Mouse (Mus musculus): ENCODE results near the gene Arel1.

Arel1 gene

DNA sequence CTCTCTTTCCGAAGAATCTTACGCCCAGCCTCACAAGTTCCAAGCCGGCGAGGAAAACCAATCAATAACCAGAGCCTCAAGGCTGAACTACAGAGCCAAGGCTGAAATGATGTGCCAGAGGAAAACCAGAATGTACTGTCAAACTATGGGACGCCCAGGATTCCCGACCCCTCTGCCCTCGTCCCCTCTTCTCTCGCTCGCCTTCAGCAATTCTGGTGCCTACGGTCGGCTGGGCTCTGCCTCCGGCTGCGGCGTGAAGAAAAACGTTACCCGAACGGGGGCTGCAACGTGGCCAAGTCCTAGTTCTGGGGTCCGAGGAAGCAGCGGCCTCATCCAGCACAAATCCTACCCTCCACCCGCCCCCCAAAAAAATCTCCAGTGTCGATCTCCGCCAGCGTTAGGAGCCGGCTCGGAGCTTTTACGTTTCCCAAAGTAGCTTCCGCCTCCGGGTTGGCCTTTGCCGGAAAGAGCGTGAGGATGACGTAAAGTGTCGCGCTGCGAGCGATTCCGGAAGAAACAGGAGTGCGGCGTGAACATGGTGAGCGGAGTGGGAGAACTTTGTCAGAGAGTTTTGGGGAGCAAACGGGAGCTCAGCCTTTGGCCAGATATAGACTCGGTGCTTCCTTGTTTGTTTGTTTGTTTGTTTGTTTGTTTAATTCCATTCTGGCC lies at the start of gene Arel1, which contains the start of gene Fcf1:
Gene Arel1, minus strand, starts transcription at position 473 of the 669 bp plus-strand sequence.
Gene Fcf1, plus strand, starts transcription at position 470 of the 669 bp plus-strand sequence.
- peak; percentile 82 to 86 for DNase-seq (ENCODE audit: low spot score in 2 of 2)

DNA sequence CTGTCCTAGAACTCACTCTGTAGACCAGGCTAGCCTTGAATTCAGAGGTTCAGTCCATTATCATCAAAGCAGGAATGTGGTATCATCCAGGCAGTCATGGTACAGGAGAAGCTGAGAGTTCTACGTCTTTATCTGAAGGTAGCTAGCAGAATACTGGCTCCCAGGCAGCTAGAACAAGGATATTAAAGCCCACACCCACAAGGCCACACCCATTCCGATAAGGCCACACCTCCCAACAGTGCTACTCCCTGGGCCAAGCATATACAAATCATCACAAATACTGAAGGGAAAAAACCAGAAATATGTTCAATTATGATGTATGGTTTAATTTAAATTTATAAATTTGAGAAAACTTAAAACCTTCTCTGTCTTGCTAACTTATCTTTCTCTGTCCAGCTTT lies 41.5 kb upstream of the Arel1 start:
- no peak for DNase-seq (ENCODE audit: low spot score in 2 of 2)

DNA sequence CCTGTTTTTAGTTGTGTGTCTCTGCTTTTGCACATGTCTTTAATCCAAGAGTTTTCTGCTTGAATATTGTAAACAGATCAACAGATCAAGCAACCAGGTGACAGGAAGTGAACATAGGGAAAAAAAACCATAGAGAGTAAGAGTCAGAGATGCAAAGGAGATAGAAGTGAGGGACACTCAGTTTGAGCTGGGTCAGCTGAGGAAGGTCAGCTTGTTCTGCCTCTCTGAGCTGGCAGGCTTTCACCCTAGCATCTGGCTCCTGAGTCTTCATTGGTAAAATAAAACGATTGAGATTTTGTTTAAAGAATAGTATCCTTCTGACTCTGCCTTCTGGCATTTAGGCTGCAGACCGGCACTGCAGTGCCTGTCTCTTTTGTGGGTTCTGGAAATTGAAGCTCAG lies 39.8 kb upstream of the Arel1 start:
- no peak for DNase-seq (ENCODE audit: low spot score in 2 of 2)

DNA sequence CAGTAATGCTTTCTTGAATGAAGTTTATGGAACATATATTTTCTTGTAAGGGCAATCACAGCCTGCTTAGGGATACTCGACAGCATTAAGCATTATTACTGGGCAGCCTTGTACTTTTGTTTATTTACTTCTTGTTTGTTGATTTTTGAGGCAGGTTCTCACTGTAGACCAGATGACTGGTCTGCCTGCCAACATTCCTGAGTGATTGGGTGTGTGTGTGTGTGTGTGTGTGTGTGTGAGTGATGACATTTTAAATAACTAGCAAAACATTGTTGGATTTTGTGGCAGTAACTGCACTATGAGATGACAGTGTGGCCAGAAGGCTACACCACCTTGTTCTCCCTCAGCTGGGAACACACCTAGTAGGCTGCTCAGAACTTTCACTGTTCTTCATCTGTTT lies 39.1 kb upstream of the Arel1 start:
- no peak for DNase-seq (ENCODE audit: low spot score in 2 of 2)

DNA sequence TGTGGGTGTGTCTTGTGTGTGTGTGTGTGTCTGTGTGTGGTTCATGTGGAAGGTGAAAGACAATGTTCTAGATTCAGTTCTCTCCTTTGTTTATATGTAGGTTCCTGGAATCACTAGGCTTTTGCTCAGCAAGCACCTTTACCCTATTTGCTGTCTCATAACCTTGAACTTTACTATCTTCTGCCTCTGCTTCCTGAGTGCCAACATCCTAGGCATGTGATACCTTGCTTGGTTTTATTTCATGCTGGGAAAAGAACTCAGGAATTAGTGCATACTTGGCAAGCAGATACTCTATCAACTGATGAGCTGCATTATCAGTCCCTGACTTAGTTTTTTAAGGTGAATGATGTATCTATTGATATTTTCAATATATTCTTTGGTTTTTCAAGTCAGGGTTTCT lies 36.3 kb upstream of the Arel1 start:
- DNase-seq (ENCODE audit: low spot score in 2 of 2) = no peak

DNA sequence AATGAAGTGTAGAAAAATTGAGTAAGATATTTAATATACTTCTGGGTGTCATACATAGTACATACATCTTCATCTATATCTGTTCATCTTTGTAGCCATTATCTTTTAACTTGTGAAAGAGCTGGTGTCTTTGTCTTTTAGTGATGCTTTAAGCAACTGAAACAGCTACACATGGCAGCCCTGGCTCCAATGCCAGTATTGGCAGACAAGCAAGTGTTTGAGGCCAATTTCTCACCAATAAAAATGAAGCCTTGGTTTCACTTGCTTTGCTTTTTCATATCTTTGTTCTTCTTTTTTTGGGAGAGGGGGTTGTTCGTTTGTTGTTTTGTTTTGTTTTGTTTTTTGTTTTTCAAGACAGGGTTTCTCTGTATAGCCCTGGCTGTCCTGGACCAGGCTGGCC lies 35.5 kb upstream of the Arel1 start:
- DNase-seq (ENCODE audit: low spot score in 2 of 2) = no peak

DNA sequence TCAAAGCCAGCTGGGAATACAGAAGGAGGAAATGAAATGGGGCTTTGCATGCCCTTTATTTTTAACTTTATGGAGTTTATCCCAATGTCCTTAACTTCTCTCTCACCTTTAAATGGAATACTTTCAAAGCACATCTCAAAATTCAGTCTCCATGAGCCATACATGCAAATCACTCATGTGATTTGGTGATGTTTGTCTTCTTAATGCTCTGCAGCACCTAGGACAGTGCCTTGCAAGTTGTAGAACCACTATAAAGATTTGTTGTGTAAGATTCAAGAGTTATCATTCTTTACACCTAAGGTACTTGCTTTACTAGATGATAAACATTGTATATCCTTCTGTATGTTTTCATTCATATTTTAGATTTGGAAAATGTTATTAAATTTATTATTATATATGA lies 28.4 kb upstream of the Arel1 start:
- DNase-seq (ENCODE audit: low spot score in 2 of 2) = no peak

DNA sequence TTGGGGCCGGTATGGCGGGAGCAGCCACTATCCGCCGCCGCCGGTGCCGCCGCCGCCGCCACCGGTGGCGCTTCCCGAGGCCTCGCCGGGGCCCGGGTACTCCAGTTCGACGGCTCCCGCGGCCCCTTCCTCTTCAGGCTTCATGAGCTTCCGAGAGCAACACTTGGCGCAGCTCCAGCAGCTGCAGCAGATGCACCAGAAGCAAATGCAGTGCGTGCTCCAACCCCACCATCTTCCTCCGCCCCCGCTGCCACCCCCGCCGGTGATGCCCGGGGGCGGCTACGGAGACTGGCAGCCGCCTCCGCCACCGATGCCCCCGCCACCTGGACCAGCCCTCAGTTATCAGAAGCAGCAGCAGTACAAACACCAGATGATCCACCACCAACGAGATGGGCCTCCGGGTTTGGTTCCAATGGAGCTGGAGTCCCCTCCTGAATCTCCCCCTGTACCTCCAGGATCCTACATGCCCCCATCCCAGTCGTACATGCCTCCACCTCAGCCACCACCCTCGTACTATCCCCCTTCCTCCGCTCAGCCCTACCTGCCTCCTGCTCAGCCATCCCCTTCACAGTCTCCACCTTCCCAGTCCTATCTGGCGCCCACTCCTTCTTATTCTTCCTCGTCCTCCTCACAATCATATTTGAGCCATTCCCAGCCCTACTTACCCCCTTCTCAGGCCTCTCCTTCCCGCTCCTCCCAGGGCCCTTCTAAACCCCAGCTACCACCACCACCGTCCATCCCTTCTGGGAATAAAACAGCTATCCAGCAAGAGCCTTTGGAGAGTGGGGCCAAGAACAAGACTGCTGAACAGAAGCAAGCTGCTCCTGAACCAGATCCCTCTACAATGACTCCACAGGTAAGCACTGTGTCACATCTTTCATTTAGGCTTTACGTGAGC lies 26.1 kb upstream of the Arel1 start:
- no peak for DNase-seq (ENCODE audit: low spot score in 2 of 2)

DNA sequence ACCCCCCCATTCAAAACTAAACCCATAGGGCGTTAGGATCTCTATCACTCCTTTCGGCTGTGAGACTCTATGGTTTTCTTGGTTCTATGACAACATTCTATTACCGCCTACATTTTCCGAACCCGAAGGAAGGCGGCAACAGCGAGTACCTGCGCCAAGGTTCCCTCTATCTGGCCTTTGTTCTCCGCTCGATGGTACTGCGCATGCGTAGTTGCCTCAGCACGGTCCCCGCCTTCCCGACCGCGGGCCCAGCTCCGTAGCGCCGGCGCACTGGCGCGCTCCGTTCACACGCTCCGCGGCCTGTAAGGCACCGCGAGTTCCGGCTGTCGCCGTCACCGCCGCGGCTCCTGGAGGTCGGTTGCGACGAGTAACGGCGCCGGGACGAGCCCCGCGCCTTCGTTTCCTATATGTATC lies 25.4 kb upstream of the Arel1 start, which contains the start of gene Ylpm1:
Gene Ylpm1, plus strand, starts transcription at position 239 of the 414 bp plus-strand sequence.
- DNase-seq (ENCODE audit: low spot score in 2 of 2) = peak; percentile 94 to 98

DNA sequence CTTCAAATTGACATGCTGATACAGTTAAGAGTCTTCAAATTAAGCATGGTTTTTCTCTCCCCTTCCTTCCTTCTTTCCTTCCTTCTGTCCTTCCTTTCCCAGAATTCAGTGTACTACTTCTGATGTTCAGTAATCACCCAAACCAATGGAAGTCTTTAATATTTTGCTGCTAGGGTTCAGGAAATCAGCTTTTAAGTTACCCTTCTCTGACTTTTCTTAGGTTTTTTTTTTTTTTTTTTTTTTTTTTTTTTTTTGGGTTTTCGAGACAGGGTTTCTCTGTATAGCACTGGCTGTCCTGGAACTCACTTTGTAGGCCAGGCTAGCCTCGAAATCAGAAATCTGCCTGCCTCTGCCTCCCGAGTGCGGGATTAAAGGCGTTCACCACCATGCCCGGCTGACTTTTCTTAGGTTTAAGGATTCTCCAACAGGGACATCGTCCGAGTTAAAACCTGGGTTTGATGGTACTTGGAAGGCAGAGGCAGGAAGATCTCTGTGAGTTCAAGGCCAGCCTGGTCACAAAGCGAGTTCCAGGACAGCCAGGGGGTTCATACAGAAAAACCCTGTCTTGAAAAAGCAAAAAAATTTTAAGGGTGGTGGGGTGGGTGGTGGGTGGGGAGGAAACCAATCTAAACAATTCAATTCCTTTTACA lies 24.5 kb upstream of the Arel1 start:
- DNase-seq (ENCODE audit: low spot score in 2 of 2) = no peak

DNA sequence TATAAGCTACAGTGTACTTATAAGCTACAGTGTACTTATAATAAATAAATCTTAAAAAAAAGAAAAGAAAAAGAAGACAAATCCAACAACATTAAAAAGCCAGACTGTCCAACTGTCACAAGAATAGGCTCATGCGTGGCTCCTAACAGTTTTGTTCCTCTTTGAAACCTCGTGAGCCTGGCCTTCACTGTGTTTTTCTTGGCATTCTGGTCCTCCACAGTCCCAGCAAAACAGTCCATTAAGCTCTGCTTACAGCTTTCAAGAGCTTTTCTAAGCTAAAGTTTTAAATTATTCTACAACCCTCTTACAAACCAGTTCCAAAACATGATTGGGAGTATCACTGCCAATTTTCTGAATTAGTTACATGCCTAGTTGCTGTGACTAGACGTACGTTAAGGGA lies 18.8 kb upstream of the Arel1 start:
- DNase-seq (ENCODE audit: low spot score in 2 of 2) = no peak

DNA sequence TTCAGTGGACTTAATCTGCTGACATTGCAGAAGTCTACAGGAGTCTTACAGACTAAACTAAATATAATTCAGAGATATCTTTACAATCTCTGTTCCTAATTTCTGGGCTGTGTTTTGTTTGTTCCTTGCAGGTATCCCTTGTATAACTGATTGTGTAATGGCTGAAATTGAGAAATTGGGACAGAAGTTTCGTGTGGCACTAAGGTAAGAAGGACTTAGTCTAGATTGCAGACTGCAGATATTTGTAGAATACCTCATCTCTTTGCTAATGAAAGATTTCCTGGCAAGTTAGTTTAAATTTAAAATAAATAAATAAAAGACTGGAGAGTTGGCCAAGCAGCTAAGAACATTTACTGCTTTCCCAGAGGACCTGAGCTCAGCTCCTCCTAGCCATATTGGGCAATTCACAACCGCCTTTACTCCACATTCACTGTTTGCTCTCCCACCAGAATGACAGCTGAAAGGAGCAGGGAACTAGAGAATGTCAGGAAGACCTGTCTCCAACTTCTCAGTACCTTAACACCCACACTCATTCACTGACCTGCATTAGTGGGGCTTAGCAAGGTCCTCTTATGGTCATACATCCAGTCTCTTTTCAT lies 8.7 kb upstream of the Arel1 start:
- DNase-seq (ENCODE audit: low spot score in 2 of 2) = no peak

DNA sequence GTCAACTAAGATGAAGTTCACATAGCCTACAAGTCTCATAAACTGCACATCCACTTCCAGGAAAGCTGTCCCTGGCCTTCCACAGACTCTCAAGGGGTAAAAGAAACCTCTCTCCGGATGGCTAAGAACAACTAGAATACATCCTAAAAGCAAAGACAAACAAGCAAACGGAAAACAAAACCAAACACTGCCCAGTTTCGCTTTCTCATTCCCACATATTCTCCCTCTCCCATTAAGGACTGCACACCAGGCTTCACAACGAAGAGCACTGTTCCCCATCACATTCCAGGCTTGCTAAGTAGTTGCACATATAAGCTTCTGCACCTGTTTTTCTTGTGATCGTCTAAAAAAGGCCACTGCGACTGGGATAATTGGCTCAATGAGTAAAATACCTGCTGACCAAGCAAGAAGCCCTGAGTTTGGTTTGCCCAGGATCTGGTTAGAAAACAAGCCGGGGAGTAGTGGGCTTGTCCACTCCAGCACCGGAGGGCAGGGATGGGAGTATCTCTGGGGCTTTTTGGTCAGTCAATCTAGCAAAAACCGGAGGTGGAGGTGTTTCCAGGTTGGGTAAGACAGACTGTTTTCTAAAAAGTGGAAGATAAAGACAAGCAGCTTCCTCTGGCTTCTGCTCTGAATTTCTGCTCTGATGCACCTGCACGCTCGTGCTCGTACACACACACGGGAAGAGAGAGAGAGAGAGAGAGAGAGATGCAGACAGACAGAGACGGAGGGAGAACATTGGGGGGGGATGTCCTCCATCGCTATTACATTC lies 858 bp downstream of the Arel1 start:
- no peak for DNase-seq (ENCODE audit: low spot score in 2 of 2)

DNA sequence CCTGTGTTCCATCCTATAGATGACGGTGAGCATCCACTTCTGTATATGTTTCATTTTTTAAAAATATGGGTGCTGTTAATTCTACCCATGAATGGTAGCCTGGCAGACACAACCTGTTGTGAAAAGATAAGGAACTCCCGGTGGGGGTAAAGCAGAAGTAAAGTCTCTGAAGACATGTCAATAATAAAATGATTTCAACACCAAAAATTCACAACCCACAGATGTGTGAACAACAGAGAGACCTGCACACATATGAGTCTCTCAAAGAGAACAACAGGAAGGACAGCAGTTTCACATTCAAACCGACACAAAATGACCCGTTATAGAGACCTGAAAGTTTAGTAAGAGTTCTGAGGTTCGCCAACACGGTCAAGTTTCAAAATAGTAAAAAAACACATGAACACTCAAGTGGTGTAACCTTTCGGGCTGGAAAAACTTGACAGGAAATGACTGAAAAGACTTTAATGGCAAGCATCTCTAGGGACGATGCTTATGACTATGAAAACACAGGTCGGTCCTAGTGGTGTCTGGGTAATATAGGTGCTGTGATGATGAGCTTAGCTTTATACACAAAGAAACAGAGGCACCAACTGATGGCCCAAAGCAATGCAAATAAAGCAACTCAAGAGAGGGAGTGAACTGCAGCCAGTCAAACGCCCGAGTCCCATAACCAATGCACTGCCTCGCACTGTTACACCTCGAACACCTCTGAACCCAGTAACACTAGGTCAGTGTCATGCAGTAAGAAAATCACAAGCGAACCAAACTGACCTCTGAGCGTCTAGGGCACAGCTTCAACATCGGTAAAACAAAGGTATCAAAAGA lies 1.7 kb downstream of the Arel1 start:
- DNase-seq (ENCODE audit: low spot score in 2 of 2) = no peak

DNA sequence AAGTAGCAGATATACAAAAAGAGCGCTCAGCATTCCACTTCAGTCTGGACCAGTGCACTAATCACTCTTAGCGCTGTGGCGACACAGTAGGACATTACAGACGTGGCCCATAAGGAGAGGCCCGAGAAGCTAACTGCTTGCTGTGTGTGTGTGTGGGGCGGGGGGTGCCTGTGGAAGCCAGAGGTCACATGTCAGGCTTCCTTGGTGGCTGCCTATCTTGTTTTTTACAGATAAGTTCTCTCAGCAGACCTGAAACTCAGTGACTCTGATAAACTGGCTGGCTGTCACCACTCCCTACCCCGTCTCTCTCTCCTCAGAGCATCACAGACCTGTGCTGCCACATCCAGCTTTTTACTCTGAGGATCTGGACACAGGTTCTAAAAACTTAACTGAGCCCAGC lies 8.1 kb downstream of the Arel1 start:
- no peak for DNase-seq (ENCODE audit: low spot score in 2 of 2)

DNA sequence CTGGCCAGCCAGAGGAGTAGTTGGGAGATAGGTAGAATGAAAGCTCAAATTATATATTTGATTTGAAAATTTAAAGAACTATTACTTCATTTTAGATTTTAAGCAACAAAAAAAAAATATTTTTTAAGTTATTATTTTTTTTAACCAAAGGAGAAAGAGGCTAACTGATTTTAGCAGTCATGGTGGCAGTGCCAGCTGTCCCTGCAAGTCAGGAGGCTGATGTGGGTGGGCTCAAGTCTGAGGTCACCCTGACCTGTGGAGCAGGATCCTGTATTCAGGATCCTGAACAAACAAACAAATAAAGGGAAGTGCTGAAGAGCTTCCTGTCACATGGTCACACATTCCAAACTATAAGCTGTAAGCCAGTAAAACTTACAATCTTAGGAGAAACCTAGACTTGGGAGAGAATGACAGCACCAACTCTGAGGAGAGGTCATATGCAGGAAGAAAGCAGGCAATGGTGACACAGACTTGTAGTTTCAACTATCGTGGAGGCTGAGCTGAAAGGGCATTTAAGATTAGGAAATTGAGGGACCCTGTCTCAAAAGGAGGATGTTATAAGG lies 11.8 kb downstream of the Arel1 start:
- no peak for DNase-seq (ENCODE audit: low spot score in 2 of 2)

DNA sequence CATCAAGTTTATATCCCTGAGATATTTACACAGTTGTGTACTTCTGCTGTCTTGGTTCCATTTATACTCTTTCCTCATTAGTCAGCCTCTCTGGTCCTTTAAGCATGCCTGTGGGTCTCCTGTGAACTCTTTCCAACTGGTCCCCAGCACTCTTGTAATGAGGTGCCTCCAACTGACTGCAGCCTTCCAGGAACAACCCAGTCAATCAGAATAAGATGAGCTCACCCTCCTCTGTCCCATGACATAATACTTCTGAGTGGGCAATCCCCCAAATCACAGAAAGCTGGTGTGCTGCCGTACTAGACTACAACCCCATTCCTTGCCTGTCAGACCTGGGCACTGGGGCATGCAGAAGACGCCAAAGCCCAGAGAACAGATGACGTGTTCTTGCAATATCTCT lies 14.4 kb downstream of the Arel1 start:
- no peak for DNase-seq (ENCODE audit: low spot score in 2 of 2)

DNA sequence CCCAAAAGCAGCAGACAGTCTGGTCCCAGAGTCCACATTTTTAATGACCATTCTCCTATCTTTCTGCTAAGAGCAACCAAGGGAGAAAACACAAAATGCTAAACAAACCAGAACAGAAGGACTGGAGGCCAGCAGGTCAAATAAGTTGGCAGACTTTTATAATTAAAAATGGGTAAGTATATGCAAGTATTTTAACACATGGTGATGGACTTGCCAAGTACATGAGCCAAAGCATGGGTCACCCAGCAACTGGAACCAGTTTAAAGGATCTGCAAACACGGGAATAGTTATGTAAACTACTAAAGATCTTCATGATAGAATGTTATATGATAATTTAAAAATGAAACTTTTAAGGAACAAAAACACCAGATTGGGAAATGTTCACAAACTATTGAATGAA lies 18.3 kb downstream of the Arel1 start:
- DNase-seq (ENCODE audit: low spot score in 2 of 2) = no peak

DNA sequence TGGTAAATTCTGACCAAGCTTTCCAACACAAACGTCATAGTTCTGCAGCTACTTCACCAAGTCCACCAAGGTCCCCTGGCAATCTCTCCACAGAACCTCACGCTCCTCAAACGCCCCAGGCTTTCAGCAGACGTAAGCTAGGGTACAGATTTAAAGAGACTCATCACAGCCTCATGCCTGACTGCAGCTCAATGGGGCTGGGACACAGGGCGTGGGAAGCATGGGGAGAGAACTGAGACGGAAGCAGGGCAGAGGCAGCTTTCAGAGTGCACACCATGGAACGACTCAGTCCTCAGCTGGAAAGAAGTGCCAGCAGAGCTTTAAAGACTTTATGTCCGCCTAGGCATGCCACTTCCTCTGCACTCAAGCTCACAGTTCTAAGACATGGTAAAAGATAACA lies 19.2 kb downstream of the Arel1 start:
- no peak for DNase-seq (ENCODE audit: low spot score in 2 of 2)

DNA sequence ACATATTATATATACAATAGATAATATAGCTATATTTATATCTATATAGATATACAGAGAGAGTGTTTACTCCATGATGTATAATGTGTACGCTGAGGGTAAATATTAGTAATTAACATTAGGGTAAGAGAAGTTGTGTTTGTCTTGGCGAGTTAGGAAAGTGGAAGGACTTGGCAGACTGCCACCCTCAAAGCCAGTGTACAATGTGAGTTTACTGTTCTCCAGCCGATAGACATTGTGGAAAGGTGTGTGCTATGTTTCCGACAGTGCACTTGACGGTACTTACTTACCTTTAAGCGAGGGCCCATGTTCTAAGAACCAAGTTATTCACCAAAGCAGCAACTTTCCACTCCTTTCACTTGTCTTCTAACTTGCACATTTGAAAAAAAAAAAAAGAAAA lies 19.9 kb downstream of the Arel1 start:
- no peak for DNase-seq (ENCODE audit: low spot score in 2 of 2)
